Mouse (Mus musculus): Measurements from ENCODE around the gene Olfr553.

GRCm38 (mm10) chr7:102573174-102573830 is 44.7 kb downstream of the Olfr553 start:
- no peak for TF ChIP-seq CTCF (conservative IDR thresholded peaks at IDR 0.05; ENCODE audit: low read length)
- no peak for TF ChIP-seq NANOG (IDR thresholded peaks at IDR 0.05; ENCODE audit: borderline replicate concordance, low read length)
- no peak for TF ChIP-seq POU5F1 (IDR thresholded peaks at IDR 0.05; ENCODE audit: borderline replicate concordance, low read length)

Data from E14TG2a.4 (cell line).